Mouse (Mus musculus): ENCODE data around the gene Psat1.

Psat1 gene

DNA sequence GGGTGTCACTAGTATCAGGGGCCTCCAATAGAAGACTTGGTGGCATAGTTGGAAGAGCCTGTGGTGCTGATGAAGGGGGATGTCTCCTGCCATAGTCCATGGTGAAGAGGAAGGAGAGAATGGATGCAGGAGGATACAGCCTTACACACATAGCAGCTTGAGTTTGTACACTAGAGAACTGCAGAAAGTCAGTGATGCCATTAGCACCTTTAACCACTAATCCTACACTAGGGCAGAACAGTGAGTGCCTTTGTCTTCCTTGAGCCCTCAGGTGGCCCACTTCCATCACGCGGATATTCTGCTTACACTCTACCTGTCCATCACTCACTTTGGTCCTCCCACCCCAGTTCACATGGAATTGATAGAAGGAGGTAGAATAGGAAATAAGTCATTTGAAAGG, 83.0 kb downstream of the Psat1 start:
- DNase-seq (ENCODE audit: low spot score): no peak

DNA sequence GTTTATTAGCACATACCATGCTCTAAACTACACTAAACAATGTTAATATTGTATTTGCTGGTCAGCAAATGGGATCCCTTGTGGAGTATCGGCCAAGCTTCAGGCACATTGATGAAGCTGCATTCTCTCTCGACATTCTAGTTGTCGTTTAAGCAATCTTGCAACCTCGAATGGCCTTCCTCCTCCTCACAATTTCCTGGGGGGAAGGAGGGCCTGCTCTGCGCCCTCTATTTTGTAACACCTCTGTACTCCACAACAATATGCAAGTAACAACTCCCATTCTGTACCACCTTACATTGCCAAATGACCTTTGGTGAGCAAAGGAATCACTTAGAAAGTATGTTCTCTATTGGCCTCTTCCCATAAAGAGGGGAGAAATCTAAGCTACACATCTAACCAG, 91.8 kb downstream of the Psat1 start:
- no peak for DNase-seq (ENCODE audit: low spot score)
